Mouse (Mus musculus) liver, adult 2 months (tissue): ENCODE results near the gene Olfr1499.

ENCODE experiments used
- CTCF ChIP-seq: fragments of 200-500 bp; IDR thresholded peaks from 2 replicates; pipeline ENCODE4 v1.5.1; 2011; ENCODE audit warnings: low read depth, low read length, control low read depth
- POLR2A ChIP-seq: fragments of 200-500 bp; IDR thresholded peaks from 2 replicates; pipeline ENCODE4 v1.6.1; 2011; ENCODE audit warnings: low read length, control low read depth; ENCODE audit not compliant: insufficient read depth; ENCODE audit errors: extremely low read depth

DNA sequence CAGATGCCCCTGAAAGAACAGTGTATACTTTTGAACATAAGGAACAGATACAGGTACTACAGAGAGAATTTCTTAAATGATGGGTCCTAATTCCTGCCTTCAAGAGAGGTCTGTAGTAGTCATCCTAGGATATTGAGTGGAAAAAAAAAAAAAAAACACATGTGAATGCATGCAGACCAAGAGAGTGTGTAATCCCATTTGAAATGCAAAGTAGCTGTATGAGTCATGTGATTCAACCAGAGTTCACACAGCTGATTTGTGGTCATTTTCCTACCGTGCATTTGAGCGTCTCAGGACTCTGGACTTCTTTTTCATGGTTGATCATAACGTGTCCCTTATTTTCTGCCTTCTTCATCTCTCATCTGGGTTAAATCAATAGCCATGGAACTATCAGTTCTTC is 9.2 kb upstream of the Olfr1499 start:
- TF ChIP-seq CTCF = no peak
- no peak for TF ChIP-seq POLR2A
